Mouse (Mus musculus) liver, embryonic 11.5 days (tissue): Measurements from ENCODE around the gene Tiam1. TPM values are rescaled to one million over a fixed set of nuclear protein-coding genes. Genes with fewer than 3 reads are reported as not detected.

Experiments used
- ATAC-seq: fragments of 200-750 bp; cut with Nextera tagmentation; replicated peaks from 2 replicates; pipeline ENCODE4 v1.8.0; 2017; ENCODE audit warnings: moderate number of reproducible peaks, mild to moderate bottlenecking, moderate TSS enrichment, moderate library complexity; ENCODE audit not compliant: low FRiP score
- DNase-seq: peaks from one replicate; pipeline ENCODE4 v3.0.0-alpha.2; 2017; ENCODE audit warnings: low spot score
- H3K27ac ChIP-seq: fragments of 300-500 bp; sonication (generic); 2 replicates; pipeline ENCODE4 v1.5.1; 2014; ENCODE audit warnings: mild to moderate bottlenecking, low read depth, low read length, control low read depth
- H3K27me3 ChIP-seq: fragments of 300-500 bp; sonication (generic); replicated peaks from 2 replicates; pipeline ENCODE4 v1.6.1; 2014; ENCODE audit warnings: low read length, mixed read lengths; ENCODE audit not compliant: control insufficient read depth, insufficient read depth
- H3K36me3 ChIP-seq: fragments of 300-500 bp; sonication (generic); 2 replicates; pipeline ENCODE4 v1.6.1; 2014; ENCODE audit warnings: mild to moderate bottlenecking, low read length, moderate library complexity, mixed read lengths; ENCODE audit not compliant: control insufficient read depth, insufficient read depth
- H3K4me1 ChIP-seq: fragments of 300-500 bp; sonication (generic); replicated peaks from 2 replicates; pipeline ENCODE4 v1.6.1; 2014; ENCODE audit warnings: low read length, mixed read lengths; ENCODE audit not compliant: control insufficient read depth, insufficient read depth
- H3K4me2 ChIP-seq: fragments of 300-500 bp; sonication (generic); 2 replicates; pipeline ENCODE4 v1.6.1; 2014; ENCODE audit warnings: mild to moderate bottlenecking, control low read depth, moderate library complexity
- H3K4me3 ChIP-seq: fragments of 300-500 bp; sonication (generic); 2 replicates; pipeline ENCODE4 v1.5.1; 2014; ENCODE audit warnings: low read depth, low read length, control low read depth
- H3K9ac ChIP-seq: fragments of 300-500 bp; sonication (generic); 2 replicates; pipeline ENCODE4 v1.6.1; 2014; ENCODE audit warnings: low read depth, low read length, control low read depth
- H3K9me3 ChIP-seq: fragments of 300-500 bp; sonication (generic); 2 replicates; pipeline ENCODE4 v1.6.1; 2016; ENCODE audit warnings: low read length, inconsistent platforms, mixed read lengths; ENCODE audit not compliant: control insufficient read depth
- WGBS: fragments of 180-500 bp; shearing (Covaris S2); extraction: QIAGEN DNeasy Blood & Tissue Kit; methylation state at CpG from one replicate; pipeline ENCODE4 v1.1.7; 2014; 5-methylcytosine and 5-hydroxymethylcytosine counted together
- polyA plus RNA-seq: library from polyadenylated mRNA; unstranded; fragments of >200 nt; fragmentation: Nextera tagmentation; extraction: Ambion mirVana; gene quantifications from 2 replicates; pipeline ENCODE4 v1.2.1, GENCODE M21; 2014

Tiam1 gene
- polyA plus RNA-seq, 1 experiment from 2014 or later = 17.2 TPM

- no peaks in the 10 kb centered on the region for H3K27me3 ChIP-seq
- no peak for DNase-seq
- H3K27ac ChIP-seq = no peak overlapping the region
- H3K4me2 ChIP-seq = no peak overlapping the region
- H3K9me3 ChIP-seq = no peaks in the 10 kb centered on the region
- WGBS = 42% methylated on average over 7 of the region's 7 CpGs
- no peak for ATAC-seq
- no peak overlapping the region for H3K9ac ChIP-seq
- H3K36me3 ChIP-seq = no peaks in the 10 kb centered on the region
- H3K4me1 ChIP-seq = no peaks in the 10 kb centered on the region; the same call in 1 of the 2 replicates
- H3K4me3 ChIP-seq = no peak overlapping the region
Measured at GRCm38 (mm10) chr16:89835551-89835950, 308.0 kb downstream of the Tiam1 start.

- Histone ChIP-seq H3K27me3 (no peaks in the 10 kb centered on the region), H3K4me3 (no peak overlapping the region), H3K9ac (no peak overlapping the region), H3K27ac (no peak overlapping the region), H3K4me2 (no peak overlapping the region), H3K4me1 (no peaks in the 10 kb centered on the region; the same call in 1 of the 2 replicates), H3K9me3 (no peaks in the 10 kb centered on the region), H3K36me3 (no peaks in the 10 kb centered on the region)
- no peak for ATAC-seq
- 88% methylated on average over 11 of the region's 11 CpGs for WGBS
- DNase-seq = no peak
Measured at GRCm38 (mm10) chr16:89833011-89833410, 310.6 kb downstream of the Tiam1 start.

DNA sequence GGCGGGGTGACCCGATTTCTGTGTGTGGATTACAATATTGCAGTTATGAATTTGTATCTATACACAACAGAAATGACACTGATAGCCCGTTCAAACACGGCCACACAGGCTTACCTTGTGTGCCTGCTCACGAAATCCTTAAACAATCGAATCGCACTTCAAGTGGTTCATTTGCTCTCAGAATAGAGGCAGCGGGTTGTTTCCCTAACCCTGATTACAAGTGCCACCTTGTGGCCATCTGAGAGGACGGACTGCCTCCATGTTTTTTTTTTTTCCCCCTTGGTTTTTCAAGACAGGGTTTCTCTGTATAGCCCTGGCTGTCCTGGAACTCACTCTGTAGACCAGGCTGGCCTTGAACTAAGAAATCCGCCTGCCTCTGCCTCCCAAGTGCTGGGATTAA, 312.4 kb downstream of the Tiam1 start:
- Histone ChIP-seq H3K4me1 (peaks cover 9% of the 10 kb centered on the region), H3K27ac (no peak overlapping the region)
- 29% methylated on average over 10 of the region's 10 CpGs for WGBS

GRCm38 (mm10) chr16:89830221-89830648, 313.3 kb downstream of the Tiam1 start:
- peak; percentile 63; the same call in 1 of the 2 replicates for ATAC-seq
- no peaks in the 10 kb centered on the region for H3K9me3 ChIP-seq
- H3K4me1 ChIP-seq = peaks cover 14% of the 10 kb centered on the region
- DNase-seq = no peak
- no peaks in the 10 kb centered on the region for H3K36me3 ChIP-seq
- no peak overlapping the region for H3K9ac ChIP-seq
- no peak overlapping the region for H3K27ac ChIP-seq
- 34% methylated on average over 15 of the region's 15 CpGs for WGBS
- no peaks in the 10 kb centered on the region for H3K27me3 ChIP-seq
- no peak overlapping the region for H3K4me3 ChIP-seq
- H3K4me2 ChIP-seq = peak overlapping the region; percentile 33

More for the DNA sequence above, 312.4 kb downstream of the Tiam1 start:
- peak overlapping the region; percentile 33; the same call in 1 of the 2 replicates for H3K4me2 ChIP-seq
- DNase-seq = no peak
- H3K27me3 ChIP-seq = no peaks in the 10 kb centered on the region
- ATAC-seq = no peak
- no peaks in the 10 kb centered on the region for H3K36me3 ChIP-seq
- H3K9ac ChIP-seq = no peak overlapping the region
- H3K9me3 ChIP-seq = no peaks in the 10 kb centered on the region
- H3K4me3 ChIP-seq = no peak overlapping the region

- Histone ChIP-seq H3K27me3 (no peaks in the 10 kb centered on the region), H3K9me3 (no peaks in the 10 kb centered on the region), H3K27ac (no peak overlapping the region), H3K4me1 (peaks cover 14% of the 10 kb centered on the region), H3K4me3 (no peak overlapping the region), H3K36me3 (no peaks in the 10 kb centered on the region), H3K9ac (no peak overlapping the region), H3K4me2 (no peak overlapping the region)
- no peak for DNase-seq
- peak; percentile 18; the same call in 1 of the 2 replicates for ATAC-seq
- WGBS = 58% methylated on average over 17 of the region's 17 CpGs
Measured at GRCm38 (mm10) chr16:89827496-89828125, 316.0 kb downstream of the Tiam1 start.

DNA sequence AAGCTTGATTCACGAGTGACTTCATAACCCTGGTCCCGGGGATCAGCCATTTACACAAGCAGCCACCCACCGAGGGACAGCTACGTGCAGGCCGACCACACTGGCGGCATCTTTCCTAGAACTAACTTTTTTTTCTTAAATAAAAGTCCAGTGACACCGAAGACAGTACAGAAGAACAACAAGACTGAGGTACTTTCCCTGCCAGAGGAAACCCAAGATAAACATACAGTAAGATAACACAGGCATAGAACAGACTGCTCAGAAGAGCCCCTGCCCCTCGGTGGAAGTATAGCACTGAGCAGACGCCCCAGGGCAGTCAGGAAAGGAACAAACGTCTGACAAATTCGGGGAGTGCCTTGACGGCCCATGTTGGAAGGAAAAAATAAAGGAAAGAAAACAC, 317.7 kb downstream of the Tiam1 start:
- Histone ChIP-seq H3K27ac (no peak overlapping the region), H3K27me3 (no peaks in the 10 kb centered on the region), H3K9ac (no peak overlapping the region), H3K4me3 (no peak overlapping the region), H3K4me1 (peaks cover 14% of the 10 kb centered on the region), H3K9me3 (no peaks in the 10 kb centered on the region), H3K4me2 (no peak overlapping the region), H3K36me3 (no peaks in the 10 kb centered on the region)
- ATAC-seq (no peak), DNase-seq (no peak)
- WGBS = 37% methylated on average over 12 of the region's 12 CpGs

GRCm38 (mm10) chr16:89822882-89823281, 320.7 kb downstream of the Tiam1 start:
- Histone ChIP-seq H3K27me3 (peaks cover 15% of the 10 kb centered on the region), H3K4me3 (no peak overlapping the region), H3K4me2 (no peak overlapping the region), H3K9ac (no peak overlapping the region), H3K4me1 (peaks cover 17% of the 10 kb centered on the region), H3K36me3 (no peaks in the 10 kb centered on the region), H3K9me3 (no peaks in the 10 kb centered on the region), H3K27ac (no peak overlapping the region)
- 85% methylated on average over 6 of the region's 6 CpGs for WGBS
- DNase-seq (no peak), ATAC-seq (no peak)

GRCm38 (mm10) chr16:89818661-89819060, 324.9 kb downstream of the Tiam1 start:
- Histone ChIP-seq H3K36me3 (no peaks in the 10 kb centered on the region), H3K27me3 (peaks cover 20% of the 10 kb centered on the region), H3K4me2 (peak overlapping the region; percentile 79), H3K4me3 (no peak overlapping the region), H3K4me1 (peaks cover 21% of the 10 kb centered on the region), H3K27ac (no peak overlapping the region), H3K9ac (no peak overlapping the region), H3K9me3 (no peaks in the 10 kb centered on the region)
- ATAC-seq (no peak), DNase-seq (no peak)
- 51% methylated on average over 4 of the region's 4 CpGs for WGBS
